Mouse (Mus musculus) CH12.LX (cell line): ENCODE measurements around the gene Tmem106c. TPM values are rescaled to one million over a fixed set of nuclear protein-coding genes. Genes with fewer than 3 reads are reported as not detected.
A peak's percentile ranks its signal among the peaks of the same experiment; 100 is the strongest.

ENCODE experiments used
- DNase-seq: peaks from one replicate; pipeline ENCODE4 v3.0.0-alpha.2; 2013; ENCODE audit errors: extremely low read depth
- H3K27ac ChIP-seq: 2 replicates; pipeline ENCODE4 v1.5.1; 2012; ENCODE audit warnings: low read depth, mild to moderate bottlenecking, control low read depth, moderate library complexity; ENCODE audit not compliant: insufficient read depth
- H3K27me3 ChIP-seq: replicated peaks from 2 replicates; pipeline ENCODE3; 2012; ENCODE audit warnings: inconsistent platforms
- H3K36me3 ChIP-seq, 2 experiments: replicated peaks in 1 of 2; 2 replicates each; pipeline versions ENCODE3 to v1.6.1; 2012; ENCODE audit warnings: inconsistent platforms in 1 of 2, low read length in 1 of 2, mild to moderate bottlenecking in 1 of 2, mixed read lengths in 1 of 2, moderate library complexity in 1 of 2; ENCODE audit not compliant: control insufficient read depth in 1 of 2, insufficient read depth in 1 of 2
- H3K4me1 ChIP-seq, 2 experiments: 2 replicates each; pipeline ENCODE4 v1.6.1; 2012; ENCODE audit warnings: inconsistent platforms in 1 of 2, moderate library complexity in 1 of 2; ENCODE audit not compliant: insufficient read depth in 2 of 2, control insufficient read depth in 1 of 2
- H3K4me2 ChIP-seq: 2 replicates; pipeline ENCODE4 v1.6.1; 2012; ENCODE audit warnings: low read depth, mild to moderate bottlenecking, control low read depth; ENCODE audit not compliant: poor library complexity, insufficient read depth, severe bottlenecking
- H3K4me3 ChIP-seq, 3 experiments: fragments of 150-350 bp in 1 of 3; sonication (generic) in 1 of 3; replicated peaks in 1 of 3; 2 replicates each; pipeline versions ENCODE3 to v1.5.1; 2011 to 2012; ENCODE audit warnings: low read depth in 2 of 3, low read length in 2 of 3, mild to moderate bottlenecking in 2 of 3, moderate library complexity in 2 of 3, control low read depth in 1 of 3, improper control_type of control experiment in 1 of 3, inconsistent platforms in 1 of 3, mixed read lengths in 1 of 3; ENCODE audit not compliant: poor library complexity in 1 of 3
- H3K79me2 ChIP-seq: replicated peaks from 2 replicates; pipeline ENCODE4 v1.6.1; 2012; ENCODE audit warnings: mild to moderate bottlenecking, moderate library complexity; ENCODE audit not compliant: control insufficient read depth, poor library complexity, insufficient read depth, severe bottlenecking; ENCODE audit errors: extremely low read depth
- H3K9ac ChIP-seq: 2 replicates; pipeline ENCODE4 v1.6.1; 2012; ENCODE audit warnings: low read depth, mild to moderate bottlenecking, control low read depth, moderate library complexity; ENCODE audit not compliant: insufficient read depth
- H3K9me3 ChIP-seq: replicated peaks from 2 replicates; pipeline ENCODE3; 2012; ENCODE audit warnings: low read length, inconsistent platforms, mixed read lengths
- BHLHE40 ChIP-seq: IDR thresholded peaks from 2 replicates; pipeline ENCODE4 v1.6.1; 2011; ENCODE audit warnings: mild to moderate bottlenecking, low read depth, low read length, improper control_type of control experiment
- EP300 ChIP-seq: IDR thresholded peaks from 2 replicates; pipeline ENCODE4 v1.6.1; 2011; ENCODE audit warnings: low read length, improper control_type of control experiment
- GABPA ChIP-seq: IDR thresholded peaks from 2 replicates; pipeline ENCODE4 v1.6.1; 2012; ENCODE audit warnings: low read depth, low read length, improper control_type of control experiment, inconsistent platforms; ENCODE audit not compliant: insufficient replicate concordance
- IRF4 ChIP-seq: IDR thresholded peaks from 2 replicates; pipeline ENCODE4 v1.6.1; 2014; ENCODE audit warnings: low read depth, mild to moderate bottlenecking, inconsistent platforms, low read length, improper control_type of control experiment
- JUN ChIP-seq: IDR thresholded peaks from 2 replicates; pipeline ENCODE4 v1.6.1; 2011; ENCODE audit warnings: low read depth, mild to moderate bottlenecking, low read length, improper control_type of control experiment, moderate library complexity; ENCODE audit not compliant: insufficient read depth
- MAX ChIP-seq: IDR thresholded peaks from 2 replicates; pipeline ENCODE4 v1.6.1; 2011; ENCODE audit warnings: low read length, improper control_type of control experiment
- MAZ ChIP-seq: IDR thresholded peaks from 2 replicates; pipeline ENCODE4 v1.6.1; 2012; ENCODE audit warnings: low read depth, mild to moderate bottlenecking, inconsistent platforms, low read length, improper control_type of control experiment, moderate library complexity
- MEF2A ChIP-seq: IDR thresholded peaks from 2 replicates; pipeline ENCODE4 v1.6.1; 2014; ENCODE audit warnings: low read depth, mild to moderate bottlenecking, inconsistent platforms, low read length, improper control_type of control experiment, borderline replicate concordance
- MXI1 ChIP-seq: IDR thresholded peaks from 2 replicates; pipeline ENCODE4 v1.6.1; 2011; ENCODE audit warnings: mild to moderate bottlenecking, low read depth, low read length, improper control_type of control experiment
- MYC ChIP-seq: IDR thresholded peaks from 2 replicates; pipeline ENCODE4 v1.6.1; 2011; ENCODE audit warnings: low read depth, mild to moderate bottlenecking, improper control_type of control experiment, low read length
- POLR2A ChIP-seq: IDR thresholded peaks from 2 replicates; pipeline ENCODE4 v1.6.1; 2011; ENCODE audit warnings: low read depth, mild to moderate bottlenecking, improper control_type of control experiment, low read length
- RAD21 ChIP-seq: IDR thresholded peaks from 2 replicates; pipeline ENCODE4 v1.6.1; 2011; ENCODE audit warnings: low read depth, mild to moderate bottlenecking, low read length, improper control_type of control experiment, moderate library complexity
- SMC3 ChIP-seq: IDR thresholded peaks from 2 replicates; pipeline ENCODE4 v1.6.1; 2011; ENCODE audit warnings: low read depth, low read length, improper control_type of control experiment
- USF1 ChIP-seq: IDR thresholded peaks from 2 replicates; pipeline ENCODE4 v1.6.1; 2014; ENCODE audit warnings: low read depth, mild to moderate bottlenecking, inconsistent platforms, low read length, improper control_type of control experiment
- USF2 ChIP-seq: conservative IDR thresholded peaks from 2 replicates; pipeline ENCODE4 v1.6.1; 2011; ENCODE audit warnings: low read depth, low read length, improper control_type of control experiment
- ZC3H11A ChIP-seq: IDR thresholded peaks from 2 replicates; pipeline ENCODE4 v1.6.1; 2012; ENCODE audit warnings: low read depth, mild to moderate bottlenecking, inconsistent platforms, low read length, improper control_type of control experiment
- ZKSCAN1 ChIP-seq: IDR thresholded peaks from 2 replicates; pipeline ENCODE4 v1.6.1; 2012; ENCODE audit warnings: low read depth, inconsistent platforms, low read length, improper control_type of control experiment, borderline replicate concordance
- dilution Hi-C: fragments of 300-500 bp; cut with MboI; formaldehyde crosslinking; loops from 2 replicates; pipeline ENCODE4 v1.14.3; 2020; ENCODE audit warnings: low sequenced_read_pairs; ENCODE audit not compliant: extremely low pct_unique_long_range_greater_than_20kb, extremely low pct_ligation_motif_present
- in situ Hi-C: fragments of 300-500 bp; cut with MboI; formaldehyde crosslinking; loops from 3 replicates; pipeline ENCODE4 v1.14.3; 2019; ENCODE audit warnings: low sequenced_read_pairs, low pct_ligation_motif_present, low pct_unique_long_range_greater_than_20kb, mixed read lengths
- polyA plus RNA-seq: library from polyadenylated mRNA; unstranded; fragments of >175 nt; gene quantifications from 2 replicates; pipeline ENCODE4 v1.2.1, GENCODE M21; 2012; ENCODE audit warnings: low read depth; ENCODE audit not compliant: insufficient read length
- total RNA-seq, 2 experiments: library from RNA; depleted of rRNA; stranded (reverse); fragments of 300-350 nt in 1 of 2; fragments of >200 nt in 1 of 2; gene quantifications; 2 replicates each; pipeline ENCODE4 v1.2.3; 2012 to 2014

Gene Tmem106c
- total and polyA plus RNA-seq, 3 experiments = 18.5 to 25.7 (median 25.5) TPM

DNA sequence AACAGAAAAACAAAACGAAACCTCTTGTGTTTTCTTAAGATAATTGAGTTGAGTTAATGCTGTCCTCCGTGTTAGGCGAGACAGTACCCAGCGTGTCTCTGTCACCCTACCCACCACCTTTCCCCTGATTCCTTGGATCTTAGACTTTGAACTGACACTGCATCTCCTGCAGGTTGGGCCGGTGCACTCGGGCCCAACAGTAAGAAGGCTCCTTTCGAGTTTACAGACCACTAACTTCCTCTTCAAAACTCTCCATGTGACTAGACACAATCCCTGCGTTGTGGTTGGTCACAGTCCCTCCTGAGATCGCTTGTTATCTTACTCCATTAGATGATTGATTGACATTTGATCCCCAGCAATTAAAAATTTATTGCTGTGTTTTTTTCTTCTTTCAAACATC is 46.0 kb upstream of the Tmem106c start:
- no peak overlapping the region for H3K27ac ChIP-seq
- H3K36me3 ChIP-seq = no peaks in the 10 kb centered on the region
- dilution Hi-C loops (no loop called here), in situ Hi-C loops (no loop called here)
- peak; percentile 49 for DNase-seq
- H3K79me2 ChIP-seq = no peaks in the 10 kb centered on the region
- peaks cover 34% of the 10 kb centered on the region for H3K27me3 ChIP-seq
- H3K9ac ChIP-seq = no peak overlapping the region
- H3K9me3 ChIP-seq = no peaks in the 10 kb centered on the region
- 0 out of 2 replicates have a peak overlapping the region, but pooled peaks have one; percentile 34 for H3K4me2 ChIP-seq
- H3K4me1 ChIP-seq = peaks cover 0 to 11% of the 10 kb centered on the region in 2 experiments; a peak in 2 of 4 replicates
- TF ChIP-seq USF1 (peak; percentile 44; the same call in 1 of the 2 replicates), EP300 (peak; percentile 61), JUN (no peak), MAX (peak; percentile 68; the same call in 1 of the 2 replicates), RAD21 (no peak), BHLHE40 (peak; percentile 21; the same call in 1 of the 2 replicates)
- TF ChIP-seq, all 38 proteins: peak for 4
- no peak overlapping the region for H3K4me3 ChIP-seq

DNA sequence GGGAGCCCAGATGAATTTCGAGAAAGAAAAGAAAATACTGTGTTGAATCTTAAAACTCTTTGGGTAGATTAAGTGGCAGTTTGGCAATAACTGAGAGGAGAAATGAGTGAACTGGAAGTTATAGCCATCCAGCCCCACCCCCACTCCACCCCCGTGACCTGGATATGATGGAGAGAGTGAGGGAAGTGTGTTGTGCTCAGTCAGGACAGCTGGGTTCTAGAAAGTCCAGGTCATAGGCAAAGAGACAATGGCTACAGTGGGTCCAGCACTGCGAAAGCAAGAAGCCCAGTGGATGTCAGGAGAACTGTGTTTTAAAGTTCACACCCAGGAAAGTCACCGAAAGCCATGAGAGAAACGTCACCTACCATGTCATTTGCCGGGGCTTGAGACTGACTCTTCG is 44.8 kb upstream of the Tmem106c start:
- Histone ChIP-seq H3K9me3 (no peaks in the 10 kb centered on the region), H3K27me3 (peaks cover 25% of the 10 kb centered on the region), H3K4me3 (no peak overlapping the region), H3K4me1 (peaks cover 0 to 11% of the 10 kb centered on the region in 2 experiments; a peak in 2 of 4 replicates), H3K79me2 (no peaks in the 10 kb centered on the region), H3K36me3 (no peaks in the 10 kb centered on the region), H3K9ac (no peak overlapping the region), H3K27ac (no peak overlapping the region), H3K4me2 (no peak overlapping the region)
- in situ Hi-C loops = no loop called here
- dilution Hi-C loops = no loop called here
- no peak for TF ChIP-seq JUN
- TF ChIP-seq MEF2A = no peak
- no peak for TF ChIP-seq MAZ
- TF ChIP-seq SMC3 = no peak
- no peak for TF ChIP-seq MYC
- TF ChIP-seq ZKSCAN1 = no peak
- no peak for TF ChIP-seq MXI1
- no peak for TF ChIP-seq ZC3H11A
- TF ChIP-seq BHLHE40 = no peak
- no peak for TF ChIP-seq POLR2A
- no peak for TF ChIP-seq GABPA
- TF ChIP-seq USF2 = no peak
- TF ChIP-seq IRF4 = no peak
- DNase-seq = no peak
